Mouse (Mus musculus): ENCODE measurements at regions not wholly inside any gene's neighbourhood (a gene's known extent, or its start where the extent isn't known, plus 50 kb on each side); places are given as distances from the start of the nearest gene placed in this dataset.

- no peak overlapping the region for H3K4me2 ChIP-seq (replicated peaks; ENCODE audit: low read depth, low read length)
- no peak overlapping the region for H3K27ac ChIP-seq (ENCODE audit: low read length)
- H3K4me3 ChIP-seq (ENCODE audit: low read depth, low read length), result no peak overlapping the region
- no peaks in the 10 kb centered on the region for H3K9me3 ChIP-seq (ENCODE audit: low read length)
- ATAC-seq (no peak), DNase-seq (ENCODE audit: low spot score) (no peak)
- TF ChIP-seq CTCF (IDR thresholded peaks at IDR 0.05), result no peak
- no peak for TF ChIP-seq EP300 (IDR thresholded peaks at IDR 0.05)
- no peaks in the 10 kb centered on the region for H3K27me3 ChIP-seq (replicated peaks; ENCODE audit: insufficient read depth, low read length)
- H3K4me1 ChIP-seq (ENCODE audit: insufficient read depth, low read depth, low read length), result no peaks in the 10 kb centered on the region
- no peak overlapping the region for H3K9ac ChIP-seq (replicated peaks; ENCODE audit: low read depth)
- WGBS, result 39% methylated on average over 4 of the region's 4 CpGs
- H3K36me3 ChIP-seq (ENCODE audit: insufficient read depth, low read length), result no peaks in the 10 kb centered on the region
Observed at GRCm38 (mm10) chr16:50070728-50071127, 270.4 kb downstream of the Cd47 start.

- H3K9me3 ChIP-seq (ENCODE audit: low read length), result no peaks in the 10 kb centered on the region
- H3K36me3 ChIP-seq (ENCODE audit: insufficient read depth, low read length), result no peaks in the 10 kb centered on the region
- no peak for ATAC-seq
- H3K4me3 ChIP-seq (ENCODE audit: low read depth, low read length), result no peak overlapping the region
- no peaks in the 10 kb centered on the region for H3K27me3 ChIP-seq (replicated peaks; ENCODE audit: insufficient read depth, low read length)
- WGBS, result 72% methylated on average over 14 of the region's 14 CpGs
- H3K4me2 ChIP-seq (replicated peaks; ENCODE audit: low read depth, low read length), result no peak overlapping the region
- TF ChIP-seq CTCF (IDR thresholded peaks at IDR 0.05) (no peak), EP300 (IDR thresholded peaks at IDR 0.05) (no peak)
- no peak overlapping the region for H3K27ac ChIP-seq (ENCODE audit: low read length)
- no peaks in the 10 kb centered on the region for H3K4me1 ChIP-seq (ENCODE audit: insufficient read depth, low read depth, low read length)
- no peak for DNase-seq (ENCODE audit: low spot score)
- H3K9ac ChIP-seq (replicated peaks; ENCODE audit: low read depth), result no peak overlapping the region
Observed at GRCm38 (mm10) chr16:50072853-50073360, 272.6 kb downstream of the Cd47 start.

- Histone ChIP-seq H3K4me1 (ENCODE audit: insufficient read depth, low read depth, low read length) (no peaks in the 10 kb centered on the region), H3K27me3 (replicated peaks; ENCODE audit: insufficient read depth, low read length) (no peaks in the 10 kb centered on the region), H3K9ac (replicated peaks; ENCODE audit: low read depth) (no peak overlapping the region), H3K4me3 (ENCODE audit: low read depth, low read length) (no peak overlapping the region), H3K9me3 (ENCODE audit: low read length) (no peaks in the 10 kb centered on the region), H3K4me2 (replicated peaks; ENCODE audit: low read depth, low read length) (no peak overlapping the region), H3K27ac (ENCODE audit: low read length) (no peak overlapping the region), H3K36me3 (ENCODE audit: insufficient read depth, low read length) (no peaks in the 10 kb centered on the region)
- ATAC-seq (no peak), DNase-seq (ENCODE audit: low spot score) (peak; percentile 8)
- TF ChIP-seq CTCF (IDR thresholded peaks at IDR 0.05) (peak; percentile 67), EP300 (IDR thresholded peaks at IDR 0.05) (no peak)
- 72% methylated on average over 4 of the region's 4 CpGs for WGBS
Observed at GRCm38 (mm10) chr16:50073979-50074378, 273.6 kb downstream of the Cd47 start.

GRCm38 (mm10) chr16:50075641-50076040, 275.3 kb downstream of the Cd47 start:
- no peak for TF ChIP-seq CTCF (IDR thresholded peaks at IDR 0.05)
- TF ChIP-seq EP300 (IDR thresholded peaks at IDR 0.05), result no peak
- H3K27ac ChIP-seq (ENCODE audit: low read length), result no peak overlapping the region
- no peaks in the 10 kb centered on the region for H3K9me3 ChIP-seq (ENCODE audit: low read length)
- no peak overlapping the region for H3K9ac ChIP-seq (replicated peaks; ENCODE audit: low read depth)
- ATAC-seq (no peak), DNase-seq (ENCODE audit: low spot score) (no peak)
- H3K36me3 ChIP-seq (ENCODE audit: insufficient read depth, low read length), result no peaks in the 10 kb centered on the region
- H3K4me2 ChIP-seq (replicated peaks; ENCODE audit: low read depth, low read length), result no peak overlapping the region
- 83% methylated on average over 4 of the region's 4 CpGs for WGBS
- no peak overlapping the region for H3K4me3 ChIP-seq (ENCODE audit: low read depth, low read length)
- no peaks in the 10 kb centered on the region for H3K27me3 ChIP-seq (replicated peaks; ENCODE audit: insufficient read depth, low read length)
- no peaks in the 10 kb centered on the region for H3K4me1 ChIP-seq (ENCODE audit: insufficient read depth, low read depth, low read length)

- Histone ChIP-seq H3K27me3 (replicated peaks; ENCODE audit: insufficient read depth, low read length) (no peaks in the 10 kb centered on the region), H3K4me3 (ENCODE audit: low read depth, low read length) (no peak overlapping the region), H3K27ac (ENCODE audit: low read length) (no peak overlapping the region), H3K4me2 (replicated peaks; ENCODE audit: low read depth, low read length) (no peak overlapping the region), H3K4me1 (ENCODE audit: insufficient read depth, low read depth, low read length) (no peaks in the 10 kb centered on the region), H3K9ac (replicated peaks; ENCODE audit: low read depth) (no peak overlapping the region), H3K36me3 (ENCODE audit: insufficient read depth, low read length) (no peaks in the 10 kb centered on the region), H3K9me3 (ENCODE audit: low read length) (no peaks in the 10 kb centered on the region)
- ATAC-seq, result no peak
- no peak for DNase-seq (ENCODE audit: low spot score)
- 34% methylated on average over 1 of the region's 1 CpGs for WGBS
- TF ChIP-seq CTCF (IDR thresholded peaks at IDR 0.05) (no peak), EP300 (IDR thresholded peaks at IDR 0.05) (no peak)
Observed at GRCm38 (mm10) chr16:50081511-50081910, 281.2 kb downstream of the Cd47 start.

- Histone ChIP-seq H3K9ac (replicated peaks; ENCODE audit: low read depth) (no peak overlapping the region), H3K27ac (ENCODE audit: low read length) (no peak overlapping the region), H3K4me3 (ENCODE audit: low read depth, low read length) (no peak overlapping the region), H3K4me1 (ENCODE audit: insufficient read depth, low read depth, low read length) (no peaks in the 10 kb centered on the region), H3K36me3 (ENCODE audit: insufficient read depth, low read length) (no peaks in the 10 kb centered on the region), H3K27me3 (replicated peaks; ENCODE audit: insufficient read depth, low read length) (no peaks in the 10 kb centered on the region), H3K9me3 (ENCODE audit: low read length) (no peaks in the 10 kb centered on the region), H3K4me2 (replicated peaks; ENCODE audit: low read depth, low read length) (no peak overlapping the region)
- peak; percentile 9 for DNase-seq (ENCODE audit: low spot score)
- no peak for TF ChIP-seq EP300 (IDR thresholded peaks at IDR 0.05)
- no peak for TF ChIP-seq CTCF (IDR thresholded peaks at IDR 0.05)
- ATAC-seq, result no peak
- 67% methylated on average over 1 of the region's 1 CpGs for WGBS
Observed at GRCm38 (mm10) chr16:50092318-50092717, 292.0 kb downstream of the Cd47 start.

- no peak for TF ChIP-seq CTCF (IDR thresholded peaks at IDR 0.05)
- no peak for TF ChIP-seq EP300 (IDR thresholded peaks at IDR 0.05)
- Histone ChIP-seq H3K27me3 (replicated peaks; ENCODE audit: insufficient read depth, low read length) (no peaks in the 10 kb centered on the region), H3K27ac (ENCODE audit: low read length) (no peak overlapping the region), H3K9ac (replicated peaks; ENCODE audit: low read depth) (no peak overlapping the region), H3K4me3 (ENCODE audit: low read depth, low read length) (no peak overlapping the region), H3K9me3 (ENCODE audit: low read length) (no peaks in the 10 kb centered on the region), H3K36me3 (ENCODE audit: insufficient read depth, low read length) (no peaks in the 10 kb centered on the region), H3K4me2 (replicated peaks; ENCODE audit: low read depth, low read length) (no peak overlapping the region), H3K4me1 (ENCODE audit: insufficient read depth, low read depth, low read length) (no peaks in the 10 kb centered on the region)
- 71% methylated on average over 3 of the region's 3 CpGs for WGBS
- no peak for DNase-seq (ENCODE audit: low spot score)
- no peak for ATAC-seq
Observed at GRCm38 (mm10) chr16:50092780-50093179, 292.4 kb downstream of the Cd47 start.
